Mouse (Mus musculus) heart, adult 2 months (tissue): ENCODE results near the gene Mcrs1. TPM values are rescaled to one million over a fixed set of nuclear protein-coding genes. Genes with fewer than 3 reads are reported as not detected.
"Not testable (repeated sequence)": the region's sequence is repeated elsewhere in the genome, so short reads cannot be mapped to it uniquely, and the experiment has no call there.

Experiments
- DNase-seq, 2 experiments: peaks; one replicate each; pipeline ENCODE4 v3.0.0; 2021
- H3K27ac ChIP-seq: fragments of 200-600 bp; 2 replicates; pipeline ENCODE4 v1.8.1; 2022
- H3K27me3 ChIP-seq: fragments of 200-500 bp; 2 replicates; pipeline ENCODE4 v1.6.1; 2012; ENCODE audit warnings: mild to moderate bottlenecking, low read length, inconsistent platforms, mixed read lengths; ENCODE audit not compliant: control insufficient read depth, insufficient read depth
- H3K36me3 ChIP-seq: fragments of 200-500 bp; 2 replicates; pipeline ENCODE4 v1.6.1; 2012; ENCODE audit warnings: low read length, inconsistent platforms; ENCODE audit not compliant: control insufficient read depth, insufficient read depth
- H3K4me1 ChIP-seq: fragments of 200-500 bp; 2 replicates; pipeline ENCODE4 v1.6.1; 2011; ENCODE audit warnings: low read length; ENCODE audit not compliant: control insufficient read depth, insufficient read depth
- H3K4me3 ChIP-seq: fragments of 200-600 bp; 2 replicates; pipeline ENCODE4 v1.8.1; 2022
- H3K79me2 ChIP-seq: fragments of 200-500 bp; replicated peaks from 2 replicates; pipeline ENCODE4 v1.6.1; 2012; ENCODE audit warnings: mild to moderate bottlenecking, inconsistent platforms, low read length, moderate library complexity, mixed read lengths; ENCODE audit not compliant: control insufficient read depth, insufficient read depth
- H3K9ac ChIP-seq: fragments of 200-500 bp; 2 replicates; pipeline ENCODE4 v1.6.1; 2012; ENCODE audit warnings: low read depth, mild to moderate bottlenecking, control low read depth, inconsistent platforms, low read length, mixed read lengths
- CTCF ChIP-seq: fragments of 200-600 bp; IDR thresholded peaks from 2 replicates; pipeline ENCODE4 v1.8.1; 2022; ENCODE audit warnings: antibody characterized with exemption, mild to moderate bottlenecking, moderate library complexity
- EP300 ChIP-seq: fragments of 200-500 bp; IDR thresholded peaks from 2 replicates; pipeline ENCODE4 v1.6.1; 2011; ENCODE audit warnings: low read depth, low read length, control low read depth; ENCODE audit not compliant: insufficient read depth
- POLR2A ChIP-seq: fragments of 200-500 bp; IDR thresholded peaks from 2 replicates; pipeline ENCODE4 v1.6.1; 2011; ENCODE audit warnings: mild to moderate bottlenecking, low read depth, low read length, control low read depth; ENCODE audit not compliant: insufficient read depth
- WGBS: fragments of 180-500 bp; shearing (Covaris S2); methylation state at CpG from one replicate; pipeline ENCODE4 v1.1.7; 2018; 5-methylcytosine and 5-hydroxymethylcytosine counted together
- intact Hi-C: fragments of 180-260 bp; cut with DNase I; formaldehyde crosslinking; loops from one replicate; pipeline ENCODE4 v1.15.1; 2025
- polyA plus RNA-seq: library from polyadenylated mRNA; depleted of rRNA; stranded (reverse); fragments of >200 nt; gene quantifications from 2 replicates; pipeline ENCODE4 v1.2.3, GENCODE M21; 2012
- total RNA-seq, 2 experiments: library from RNA; stranded (reverse); gene quantifications; 2 replicates each; pipeline ENCODE4 v1.2.3; 2021

Gene Mcrs1
- total and polyA plus RNA-seq, 3 experiments: 44.2 to 62.1 (median 52.3) TPM

DNA sequence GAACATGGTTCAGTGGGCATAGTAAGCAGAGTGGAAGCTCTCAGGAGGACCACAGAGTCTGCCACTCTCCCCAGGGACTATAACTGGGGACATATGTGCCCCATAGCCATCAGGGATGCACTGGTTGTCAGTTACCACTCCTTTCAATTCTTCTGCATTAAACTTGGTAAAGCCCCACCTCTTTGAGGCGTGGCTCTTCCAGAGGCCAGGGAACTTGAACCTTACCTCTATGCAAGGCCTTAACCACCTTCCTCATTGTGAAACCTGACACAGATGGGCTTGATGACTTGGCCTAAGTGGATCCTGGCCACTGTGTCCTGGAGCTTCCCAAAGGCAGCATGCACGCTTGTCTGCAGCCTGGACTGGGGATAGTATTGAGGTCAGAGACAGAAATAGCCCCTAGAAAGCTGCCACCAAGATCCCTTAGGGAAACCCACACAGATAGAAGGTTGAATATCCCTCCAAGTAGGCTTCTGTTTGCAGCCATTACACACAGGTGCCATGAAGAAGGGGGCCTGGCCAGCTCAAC lies 2.8 kb upstream of the Mcrs1 start:
- TF ChIP-seq CTCF (no peak), EP300 (0 out of 2 replicates have a peak, but pooled peaks have one; percentile 9)
- WGBS: 74% methylated on average over 2 of the region's 2 CpGs
- H3K36me3 ChIP-seq: no peaks in the 10 kb centered on the region
- DNase-seq: peak in 1 of 2 experiments; percentile 47
- intact Hi-C loops: no loop called here
- no peaks in the 10 kb centered on the region for H3K79me2 ChIP-seq
- H3K4me1 ChIP-seq: peaks cover 3% of the 10 kb centered on the region
- no peak overlapping the region for H3K4me3 ChIP-seq
- peak overlapping the region; percentile 60 for H3K27ac ChIP-seq
- no peaks in the 10 kb centered on the region for H3K27me3 ChIP-seq
- no peak overlapping the region for H3K9ac ChIP-seq

DNA sequence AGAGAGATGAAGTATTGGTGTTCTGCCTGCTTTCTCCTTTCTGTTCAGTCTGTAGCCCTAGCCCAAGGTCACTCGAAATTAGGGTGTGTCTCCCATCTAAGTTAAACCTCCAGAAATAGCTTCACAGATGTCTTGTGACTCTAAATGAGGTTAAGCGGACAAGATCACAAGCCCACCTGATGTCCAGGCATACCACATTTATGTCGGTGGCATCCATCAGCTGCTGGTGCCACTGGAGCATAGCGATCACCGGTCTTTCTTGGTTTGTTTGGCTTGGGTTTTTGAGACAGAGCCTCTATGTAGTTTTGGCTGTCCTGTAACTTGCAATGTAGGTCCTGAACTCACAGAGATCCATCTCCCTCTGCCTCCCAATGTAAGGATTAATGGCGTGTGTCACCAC lies 2.0 kb upstream of the Mcrs1 start:
- WGBS: 76% methylated on average over 6 of the region's 6 CpGs
- intact Hi-C loops: loop anchor here (2.0 kb wide), 1 partner anchor 41 kb away; the partner anchor contains the start of genes Fam186b and Prpf40b
- Histone ChIP-seq H3K36me3 (no peaks in the 10 kb centered on the region), H3K4me1 (peaks cover 2% of the 10 kb centered on the region; the same call in 1 of the 2 replicates), H3K27me3 (no peaks in the 10 kb centered on the region), H3K79me2 (no peaks in the 10 kb centered on the region), H3K27ac (peak overlapping the region; percentile 60; the same call in 1 of the 2 replicates), H3K9ac (no peak overlapping the region), H3K4me3 (no peak overlapping the region)
- TF ChIP-seq POLR2A (no peak), CTCF (no peak), EP300 (no peak)
- DNase-seq: no peak

DNA sequence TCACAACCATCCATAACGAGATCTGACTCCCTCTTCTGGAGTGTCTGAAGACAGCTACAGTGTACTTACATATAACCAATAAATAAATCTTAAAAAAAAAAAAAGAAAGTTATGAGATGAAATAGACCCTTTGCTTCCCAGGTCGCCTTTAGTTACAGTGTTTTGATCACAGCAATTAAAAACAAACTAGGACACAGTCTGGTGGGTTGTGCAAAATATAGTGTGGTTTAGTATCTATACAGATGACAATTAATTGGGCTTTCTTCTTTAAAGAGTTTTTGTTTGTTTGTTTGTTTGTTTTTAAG lies 1.4 kb upstream of the Mcrs1 start:
- WGBS: 45% methylated on average over 2 of the region's 2 CpGs
- not testable (repeated sequence) for H3K36me3 ChIP-seq, H3K4me1 ChIP-seq, H3K27me3 ChIP-seq, H3K79me2 ChIP-seq, H3K9ac ChIP-seq, DNase-seq, H3K4me3 ChIP-seq
- peak overlapping the region; percentile 99 for H3K27ac ChIP-seq
- intact Hi-C loops: loop anchor here (2.0 kb wide), 1 partner anchor 42 kb away; the partner anchor contains the start of genes Fam186b and Prpf40b

DNA sequence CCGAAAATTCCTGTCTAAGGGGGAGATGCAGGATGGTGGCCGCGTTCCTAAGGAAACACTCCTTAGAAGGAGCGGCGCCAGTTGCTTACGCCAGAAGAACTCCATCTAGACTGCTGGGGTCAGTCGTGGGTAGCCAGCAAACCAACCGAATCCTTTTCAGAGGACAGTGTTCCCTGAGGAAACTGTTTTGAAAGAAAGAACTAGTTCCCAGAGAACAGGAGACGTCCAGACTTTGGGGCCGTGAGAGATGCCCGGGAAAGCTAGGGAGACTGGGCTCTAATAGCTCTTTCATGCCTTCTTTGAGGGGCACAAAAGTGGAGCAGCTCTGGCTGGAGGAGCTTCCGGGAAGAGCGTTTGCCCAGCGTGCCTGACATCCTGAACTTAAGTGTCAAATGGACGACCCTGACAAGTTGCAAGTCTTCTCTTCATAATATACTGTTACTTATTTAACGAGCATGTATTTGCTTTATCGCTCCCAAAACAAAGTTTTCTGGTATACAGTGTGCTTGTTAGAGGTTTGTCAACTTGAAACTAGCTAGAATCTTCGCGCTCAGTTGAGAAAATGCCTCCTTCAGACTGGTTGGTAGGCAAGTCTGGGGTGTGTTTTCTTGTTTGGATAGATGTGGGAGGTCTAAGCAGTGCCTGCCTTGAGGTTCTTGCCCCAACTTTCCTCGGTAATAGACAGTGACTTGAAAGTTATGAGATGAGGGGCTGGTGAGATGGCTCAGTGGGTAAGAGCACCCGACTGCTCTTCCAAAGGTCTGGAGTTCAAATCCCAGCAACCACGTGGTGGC lies 817 bp upstream of the Mcrs1 start:
- DNase-seq: no peak
- Histone ChIP-seq H3K36me3 (no peaks in the 10 kb centered on the region), H3K27me3 (no peaks in the 10 kb centered on the region), H3K4me3 (peak overlapping the region; percentile 89), H3K9ac (peak overlapping the region; percentile 45), H3K79me2 (no peaks in the 10 kb centered on the region), H3K4me1 (peaks cover 2% of the 10 kb centered on the region; the same call in 1 of the 2 replicates), H3K27ac (peak overlapping the region; percentile 99)
- intact Hi-C loops: loop anchor here (2.0 kb wide), 1 partner anchor 42 kb away; the partner anchor contains the start of genes Fam186b and Prpf40b
- TF ChIP-seq POLR2A (no peak), EP300 (no peak), CTCF (peak; percentile 41)
- WGBS: 3% methylated on average over 22 of the region's 22 CpGs

DNA sequence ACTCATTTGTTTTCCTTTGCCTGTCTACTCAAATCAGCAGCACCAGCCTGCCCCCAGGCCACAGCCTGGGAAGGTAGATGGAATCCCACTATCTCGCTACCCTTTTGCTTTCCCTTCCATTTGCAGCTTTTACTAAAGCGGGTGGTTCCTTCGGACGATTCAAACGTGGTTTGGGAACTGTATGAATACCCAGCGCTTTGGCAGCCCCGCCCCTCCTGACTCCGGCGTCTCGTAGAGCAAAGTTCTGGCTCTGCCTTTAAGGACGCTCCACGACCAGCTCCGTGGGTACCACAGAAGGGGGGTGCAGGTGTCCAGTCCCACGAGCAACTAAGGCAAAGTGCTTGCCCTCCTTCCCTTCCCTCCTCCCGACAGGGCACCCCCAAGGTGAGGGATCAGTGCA lies 650 bp downstream of the Mcrs1 start:
- H3K4me1 ChIP-seq, H3K36me3 ChIP-seq, H3K79me2 ChIP-seq, H3K27me3 ChIP-seq, intact Hi-C loops: not testable (repeated sequence)
- H3K27ac ChIP-seq: peak overlapping the region; percentile 99
- under 1% methylated on average over 14 of the region's 15 CpGs for WGBS
- peak; percentile 37 to 57 for DNase-seq
- H3K9ac ChIP-seq: peak overlapping the region; percentile 51
- peak overlapping the region; percentile 89 for H3K4me3 ChIP-seq

DNA sequence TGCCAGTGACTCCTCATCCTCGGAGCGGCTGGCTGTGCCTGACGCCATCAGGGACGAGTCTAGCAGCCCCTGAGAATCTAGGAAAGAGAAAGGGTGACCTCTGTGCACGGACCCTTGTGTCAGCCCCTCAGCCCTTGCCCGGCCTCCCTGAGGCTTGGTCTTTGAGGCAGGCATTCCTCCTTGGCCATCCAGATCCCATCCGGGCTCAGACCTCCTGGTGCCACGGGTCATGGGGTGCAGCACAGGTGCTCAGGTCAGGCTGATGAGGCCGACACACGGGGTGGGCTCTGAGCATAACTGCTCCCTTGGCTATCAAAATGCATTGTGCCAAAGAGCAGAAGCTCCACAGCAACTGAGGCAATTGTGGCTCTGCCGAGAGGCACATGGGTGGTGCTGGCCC lies 1.8 kb downstream of the Mcrs1 start:
- DNase-seq: no peak
- Histone ChIP-seq H3K4me1 (peaks cover 2% of the 10 kb centered on the region; the same call in 1 of the 2 replicates), H3K4me3 (peak overlapping the region; percentile 33), H3K79me2 (no peaks in the 10 kb centered on the region), H3K36me3 (no peaks in the 10 kb centered on the region), H3K27me3 (no peaks in the 10 kb centered on the region), H3K27ac (peak overlapping the region; percentile 85), H3K9ac (peak overlapping the region; percentile 44)
- no peak for TF ChIP-seq EP300
- TF ChIP-seq CTCF: no peak
- no peak for TF ChIP-seq POLR2A
- intact Hi-C loops: no loop called here
- 61% methylated on average over 11 of the region's 11 CpGs for WGBS
